8 mouse cellular contexts compared by ENCODE assay signal in genomic region chr11:20830686-20831505, GRCm38 (mm10). TPM values are rescaled to one million over a fixed set of nuclear protein-coding genes. Genes with fewer than 3 reads are reported as not detected.
DNase-seq lines count a peak whose midpoint lies in the region; ATAC-seq and TF ChIP-seq lines count a peak whose summit lies in the region.

Gene Lgalsl, minus strand, starts transcription at chr11:20831056.

- peak; percentile 85 for ATAC-seq in embryonic facial prominence, embryonic 11.5 days (replicated peaks; ENCODE audit: insufficient number of reproducible peaks, low FRiP score, low TSS enrichment, low read depth)
- peak; percentile 76 for ATAC-seq in granulocyte monocyte progenitor cell, adult 5-6 weeks (replicated peaks; ENCODE audit: poor library complexity, severe bottlenecking)
- ATAC-seq in intestine, postnatal 0 days: peak; percentile 90

- WGBS in embryonic facial prominence, embryonic 11.5 days: 0% methylated on average over 60 of the region's 102 CpGs
- WGBS in intestine, postnatal 0 days: under 1% methylated on average over 78 of the region's 102 CpGs
- under 1% methylated on average over 102 of the region's 102 CpGs for WGBS in midbrain, embryonic 10.5 days

- H3K9me3 ChIP-seq in embryonic facial prominence, embryonic 11.5 days (replicated peaks; ENCODE audit: control insufficient read depth, low read length): no peaks in the 10 kb centered on the region
- no peaks in the 10 kb centered on the region for H3K9me3 ChIP-seq in intestine, postnatal 0 days (ENCODE audit: control insufficient read depth)
- no peaks in the 10 kb centered on the region for H3K9me3 ChIP-seq in midbrain, embryonic 10.5 days (replicated peaks)

- H3K4me1 ChIP-seq in embryonic facial prominence, embryonic 11.5 days (ENCODE audit: control insufficient read depth, insufficient read depth, low read length): no peaks in the 10 kb centered on the region
- H3K4me1 ChIP-seq in intestine, postnatal 0 days (replicated peaks; ENCODE audit: control insufficient read depth, insufficient read depth, low read length): peaks cover 3% of the 10 kb centered on the region; the same call in 1 of the 2 replicates
- H3K4me1 ChIP-seq in midbrain, embryonic 10.5 days: peaks cover 40% of the 10 kb centered on the region

- H3K9ac ChIP-seq in embryonic facial prominence, embryonic 11.5 days (replicated peaks; ENCODE audit: low read length): peak within 1 kb of the TSS; percentile 90
- H3K9ac ChIP-seq in intestine, postnatal 0 days (ENCODE audit: low read depth, low read length): peak within 1 kb of the TSS; percentile 96

- peak; percentile 85 for DNase-seq in adrenal gland, postnatal 10 days
- DNase-seq in embryonic facial prominence, embryonic 11.5 days (ENCODE audit: low spot score): peak; percentile 70
- peak; percentile 70 for DNase-seq in left cerebral cortex, postnatal 4 days
- peak; percentile 78 for DNase-seq in midbrain, embryonic 10.5 days (ENCODE audit: low spot score)
- peak; percentile 51 for DNase-seq in skeletal muscle tissue, adult 2 months (ENCODE audit: low read depth, low spot score)
- no peak for DNase-seq in c-Kit-positive CD71-positive TER-119-positive erythroid progenitor cells, embryonic 14.5 days (ENCODE audit: low spot score)

- H3K27ac ChIP-seq in embryonic facial prominence, embryonic 11.5 days (replicated peaks; ENCODE audit: low read depth, low read length): peak within 1 kb of the TSS; percentile 65
- H3K27ac ChIP-seq in intestine, postnatal 0 days (ENCODE audit: low read depth, low read length): peak within 1 kb of the TSS; percentile 98
- H3K27ac ChIP-seq in midbrain, embryonic 10.5 days (replicated peaks): peak within 1 kb of the TSS; percentile 95

- H3K36me3 ChIP-seq in embryonic facial prominence, embryonic 11.5 days (replicated peaks; ENCODE audit: control insufficient read depth, insufficient read depth, low read depth, low read length): no peaks in the 10 kb centered on the region
- peaks cover 8% of the 10 kb centered on the region; the same call in 1 of the 2 replicates for H3K36me3 ChIP-seq in intestine, postnatal 0 days (ENCODE audit: control insufficient read depth, insufficient read depth)
- peaks cover 33% of the 10 kb centered on the region for H3K36me3 ChIP-seq in midbrain, embryonic 10.5 days

- H3K27me3 ChIP-seq in embryonic facial prominence, embryonic 11.5 days (ENCODE audit: control insufficient read depth, insufficient read depth, low read length): peaks cover 2% of the 10 kb centered on the region; the same call in 1 of the 2 replicates
- H3K27me3 ChIP-seq in intestine, postnatal 0 days (replicated peaks; ENCODE audit: control insufficient read depth, insufficient read depth, low read length): no peaks in the 10 kb centered on the region
- peaks cover 34% of the 10 kb centered on the region for H3K27me3 ChIP-seq in midbrain, embryonic 10.5 days (ENCODE audit: low read depth, poor library complexity, severe bottlenecking)

- TF ChIP-seq CTCF in intestine, postnatal 0 days (IDR thresholded peaks at IDR 0.05; ENCODE audit: low read depth): no peak

- intact Hi-C loops in left cerebral cortex, postnatal 4 days (cut with DNase I): loop anchor here (10.0 kb wide), 1 partner anchor 74 kb away; no protein-coding TSS in a partner anchor

- peak within 1 kb of the TSS; percentile 91 for H3K4me2 ChIP-seq in embryonic facial prominence, embryonic 11.5 days (ENCODE audit: low read depth, low read length)
- peak within 1 kb of the TSS; percentile 85 for H3K4me2 ChIP-seq in intestine, postnatal 0 days (replicated peaks; ENCODE audit: low read depth)

- peak within 1 kb of the TSS; percentile 90 for H3K4me3 ChIP-seq in embryonic facial prominence, embryonic 11.5 days (ENCODE audit: low read depth, low read length)
- peak within 1 kb of the TSS; percentile 95 for H3K4me3 ChIP-seq in intestine, postnatal 0 days (ENCODE audit: low read depth, low read length)
- peak within 1 kb of the TSS; percentile 78 for H3K4me3 ChIP-seq in midbrain, embryonic 10.5 days

RNA-seq across cellular contexts. Expression of gene Lgalsl, which starts in this region (rescaled TPM):
- total RNA-seq in adrenal gland, postnatal 10 days (2021): 10 to 100 TPM; 32.1 to 39.1 TPM
- polyA plus RNA-seq in embryonic facial prominence, embryonic 11.5 days (2014; fragmentation: Nextera tagmentation; extraction: Ambion mirVana): 38.8 and 38.9 TPM in 2 replicates
- 4.4 and 8.2 TPM in 2 replicates for total RNA-seq in granulocyte monocyte progenitor cell, adult 5-6 weeks (2014; fragmentation: Nextera tagmentation)
- total RNA-seq in granulocyte monocyte progenitor cell, adult 5-6 weeks (2017): 5.9 and 7.2 TPM in 2 replicates
- 16.5 and 16.7 TPM in 2 replicates for polyA plus RNA-seq in intestine, postnatal 0 days (2015; fragmentation: Nextera tagmentation; extraction: Ambion mirVana)
- 10 to 100 TPM; 86.3 to 90.8 TPM for total RNA-seq in left cerebral cortex, postnatal 4 days (2021)
- 24.4 and 29.0 TPM in 2 replicates for polyA plus RNA-seq in midbrain, embryonic 10.5 days (2016; fragmentation: Nextera tagmentation; extraction: Ambion mirVana)
